Mouse (Mus musculus) NIH3T3 (cell line): Measurements from ENCODE around the gene Lypd6b.

Source experiments
- DNase-seq: peaks from one replicate; pipeline ENCODE4 v3.0.0-alpha.2; 2012; ENCODE audit warnings: low read depth

Lypd6b gene

GRCm38 (mm10) chr2:49770440-49770839 is 17.0 kb upstream of the Lypd6b start:
- DNase-seq: no peak

- no peak for DNase-seq
Observed at GRCm38 (mm10) chr2:49771172-49771571, 16.3 kb upstream of the Lypd6b start.

GRCm38 (mm10) chr2:49773194-49773931 is 14.1 kb upstream of the Lypd6b start:
- no peak for DNase-seq

GRCm38 (mm10) chr2:49774180-49774579 is 13.3 kb upstream of the Lypd6b start:
- no peak for DNase-seq

GRCm38 (mm10) chr2:49775187-49775586 is 12.3 kb upstream of the Lypd6b start:
- DNase-seq: no peak

- DNase-seq: no peak
Observed at GRCm38 (mm10) chr2:49775735-49776134, 11.8 kb upstream of the Lypd6b start.

- DNase-seq: no peak
Observed at GRCm38 (mm10) chr2:49776407-49776806, 11.1 kb upstream of the Lypd6b start.

- no peak for DNase-seq
Observed at GRCm38 (mm10) chr2:49788051-49788418, 547 bp downstream of the Lypd6b start.

GRCm38 (mm10) chr2:49788643-49789042 is 1.2 kb downstream of the Lypd6b start:
- DNase-seq: no peak

GRCm38 (mm10) chr2:49789078-49789477 is 1.6 kb downstream of the Lypd6b start:
- DNase-seq: no peak

- no peak for DNase-seq
Observed at GRCm38 (mm10) chr2:49789504-49789903, 2.0 kb downstream of the Lypd6b start.

- DNase-seq: peak; percentile 13
Observed at GRCm38 (mm10) chr2:49797444-49798143, 10.1 kb downstream of the Lypd6b start.

- DNase-seq: no peak
Observed at GRCm38 (mm10) chr2:49804448-49804847, 17.0 kb downstream of the Lypd6b start.

GRCm38 (mm10) chr2:49805736-49806371 is 18.4 kb downstream of the Lypd6b start:
- DNase-seq: peak; percentile 20

- peak; percentile 28 for DNase-seq
Observed at GRCm38 (mm10) chr2:49809496-49809895, 22.0 kb downstream of the Lypd6b start.

- DNase-seq: no peak
Observed at GRCm38 (mm10) chr2:49811420-49811819, 23.9 kb downstream of the Lypd6b start.

- peak; percentile 66 for DNase-seq
Observed at GRCm38 (mm10) chr2:49811871-49812363, 24.4 kb downstream of the Lypd6b start.

- DNase-seq: no peak
Observed at GRCm38 (mm10) chr2:49813151-49813550, 25.7 kb downstream of the Lypd6b start.

GRCm38 (mm10) chr2:49814011-49814410 is 26.5 kb downstream of the Lypd6b start:
- DNase-seq: no peak

GRCm38 (mm10) chr2:49815696-49816320 is 28.3 kb downstream of the Lypd6b start:
- DNase-seq: no peak

GRCm38 (mm10) chr2:49816549-49816948 is 29.1 kb downstream of the Lypd6b start:
- no peak for DNase-seq

GRCm38 (mm10) chr2:49817151-49817550 is 29.7 kb downstream of the Lypd6b start:
- no peak for DNase-seq
